Mouse (Mus musculus) C2C12 (cell line): Measurements from ENCODE around the gene Ddn.

Experiments
- CEBPB ChIP-seq: IDR thresholded peaks from one replicate; pipeline ENCODE4 v1.6.1; 2011; ENCODE audit warnings: low read depth, mild to moderate bottlenecking, control low read depth, moderate library complexity
- CTCF ChIP-seq: IDR thresholded peaks from one replicate; pipeline ENCODE4 v1.5.1; 2011; ENCODE audit not compliant: control insufficient read depth, insufficient read depth, insufficient read length
- MAX ChIP-seq: IDR thresholded peaks from one replicate; pipeline ENCODE4 v1.6.1; 2011; ENCODE audit warnings: mild to moderate bottlenecking, control low read depth
- MYOD1 ChIP-seq: IDR thresholded peaks from one replicate; pipeline ENCODE4 v1.6.1; 2011; ENCODE audit warnings: low read depth; ENCODE audit not compliant: control insufficient read depth, insufficient read length
- MYOG ChIP-seq: IDR thresholded peaks from one replicate; pipeline ENCODE4 v1.6.1; 2011; ENCODE audit not compliant: control insufficient read depth, insufficient read length; ENCODE audit errors: extremely low read depth
- USF1 ChIP-seq: IDR thresholded peaks from one replicate; pipeline ENCODE4 v1.6.1; 2011; ENCODE audit warnings: low read depth, mild to moderate bottlenecking, control low read depth, moderate library complexity

- TF ChIP-seq MYOG (no peak), CTCF (no peak), CEBPB (no peak), MYOD1 (no peak), MAX (no peak), USF1 (no peak)
Observed at GRCm38 (mm10) chr15:98791221-98791620, 18.1 kb downstream of the Ddn start.
